Mouse (Mus musculus) heart, postnatal 4 days (tissue): Measurements from ENCODE around the gene Nploc4. TPM values are rescaled to one million over a fixed set of nuclear protein-coding genes. Genes with fewer than 3 reads are reported as not detected.

Experiments
- microRNA-seq, 2 experiments: library from miRNA; unstranded; fragments of <30 nt; microRNA quantifications; one replicate each; pipeline ENCODE4 v1.2.0; 2021 to 2022
- total RNA-seq, 2 experiments: library from RNA; stranded (reverse); gene quantifications; 2 replicates each; pipeline ENCODE4 v1.2.3; 2021

The Nploc4 gene
- total RNA-seq, 2 experiments from 2014 or later: 63.3 to 63.8 TPM

Small RNA genes within 50 kb of the gene (microRNA-seq; reads per million reads assigned to microRNA genes)
- 0 reads per million in 2 experiments for gene Gm23419
- 0 to 1.0 reads per million in 2 experiments for gene Mir6935

Other genes starting within 250 kb of the Nploc4 start
- 10 to 100 TPM; 14.1 to 16.5 TPM for gene Bahcc1, start 204.8 kb downstream of the Nploc4 start, total RNA-seq
- 1,000 to 10,000 TPM in 1 of 2 experiments, 100 to 1,000 TPM in 1; 930 to 1,002 TPM for gene Actg1, start 89.2 kb downstream of the Nploc4 start, total RNA-seq
- gene Fscn2, start 76.2 kb downstream of the Nploc4 start, total RNA-seq: under 1 TPM in 1 of 2 experiments, not detected in 1; 0.34 TPM
- 10 to 100 TPM; 31.4 to 34.4 TPM for gene Faap100, start 58.9 kb downstream of the Nploc4 start, total RNA-seq
- 1 to 10 TPM; 3.0 to 4.0 TPM for gene Tspan10, start 4.9 kb upstream of the Nploc4 start, total RNA-seq
- under 1 TPM; 0.18 to 0.55 TPM for gene Pde6g, start 15.8 kb upstream of the Nploc4 start, total RNA-seq
- gene Oxld1, start 20.4 kb upstream of the Nploc4 start, total RNA-seq: 10 to 100 TPM; 25.1 to 26.1 TPM
- gene Ccdc137, start 20.4 kb upstream of the Nploc4 start, total RNA-seq: 10 to 100 TPM in 1 of 2 experiments, 1 to 10 TPM in 1; 8.7 to 10.3 TPM
- 10 to 100 TPM; 13.7 to 17.0 TPM for gene Arl16, start 29.9 kb upstream of the Nploc4 start, total RNA-seq
- 100 to 1,000 TPM; 229 to 250 TPM for gene Mrpl12, start 46.9 kb upstream of the Nploc4 start, total RNA-seq
- gene Slc25a10, start 54.1 kb upstream of the Nploc4 start, total RNA-seq: 10 to 100 TPM; 43.7 to 45.7 TPM
- 1 to 10 TPM; 1.7 to 1.8 TPM for gene Gcgr, start 93.0 kb upstream of the Nploc4 start, total RNA-seq
- 10 to 100 TPM; 76.5 to 82.6 TPM for gene Mcrip1, start 112.0 kb upstream of the Nploc4 start, total RNA-seq
- gene Ppp1r27, start 113.4 kb upstream of the Nploc4 start, total RNA-seq: under 1 TPM in 1 of 2 experiments, not detected in 1; 0.83 TPM
- gene P4hb, start 135.5 kb upstream of the Nploc4 start, total RNA-seq: 100 to 1,000 TPM; 353 to 365 TPM
- 100 to 1,000 TPM; 296 to 308 TPM for gene Arhgdia, start 143.9 kb upstream of the Nploc4 start, total RNA-seq
- 100 to 1,000 TPM; 134 TPM for gene Alyref, start 160.7 kb upstream of the Nploc4 start, total RNA-seq
- 100 to 1,000 TPM; 117 to 118 TPM for gene Anapc11, start 160.7 kb upstream of the Nploc4 start, total RNA-seq
- gene Npb, start 170.8 kb upstream of the Nploc4 start, total RNA-seq: 1 to 10 TPM; 2.4 to 2.5 TPM
- 10 to 100 TPM; 56.8 to 58.1 TPM for gene Pcyt2, start 180.2 kb upstream of the Nploc4 start, total RNA-seq
- gene Sirt7, start 187.5 kb upstream of the Nploc4 start, total RNA-seq: 10 to 100 TPM; 10.2 to 11.7 TPM
- 10 to 100 TPM; 23.4 to 25.8 TPM for gene Mafg, start 195.9 kb upstream of the Nploc4 start, total RNA-seq
- 1 to 10 TPM; 7.9 to 8.0 TPM for gene Pycr1, start 206.1 kb upstream of the Nploc4 start, total RNA-seq
- 10 to 100 TPM; 26.3 to 28.1 TPM for gene Myadml2, start 210.4 kb upstream of the Nploc4 start, total RNA-seq
- gene Notum, start 223.5 kb upstream of the Nploc4 start, total RNA-seq: under 1 TPM; 0.16 to 0.26 TPM
- gene Aspscr1, start 235.3 kb upstream of the Nploc4 start, total RNA-seq: 10 to 100 TPM; 62.7 to 64.0 TPM